Mouse (Mus musculus) erythroid progenitor cell, adult 5-6 weeks (primary cell): ENCODE data around the gene St8sia1. TPM values are rescaled to one million over a fixed set of nuclear protein-coding genes. Genes with fewer than 3 reads are reported as not detected.

Experiments used
- ATAC-seq: replicated peaks from 2 replicates; pipeline ENCODE4 v1.8.0; 2016; ENCODE audit warnings: moderate number of reproducible peaks, mild to moderate bottlenecking, moderate TSS enrichment, inconsistent platforms; ENCODE audit not compliant: poor library complexity, low FRiP score, severe bottlenecking
- total RNA-seq, 2 experiments: library from RNA; stranded (forward) in 1 of 2; stranded (reverse) in 1 of 2; fragments of 150-400 nt in 1 of 2; fragments of 186-747, 209-891 nt in 1 of 2; gene quantifications; 2 replicates each; pipeline versions ENCODE4 v1.2.3 to v1.2.4; 2015 to 2017; ENCODE audit warnings: low replicate concordance in 2 of 2

Gene St8sia1
- total RNA-seq, 2 experiments from 2014 or later, result 1.7 TPM; not detected in 1

- ATAC-seq, result no peak
These were observed 87.9 kb downstream of the St8sia1 start for GRCm38 (mm10) chr6:142876279-142876899.

GRCm38 (mm10) chr6:142873795-142874563 is 90.3 kb downstream of the St8sia1 start:
- no peak for ATAC-seq

DNA sequence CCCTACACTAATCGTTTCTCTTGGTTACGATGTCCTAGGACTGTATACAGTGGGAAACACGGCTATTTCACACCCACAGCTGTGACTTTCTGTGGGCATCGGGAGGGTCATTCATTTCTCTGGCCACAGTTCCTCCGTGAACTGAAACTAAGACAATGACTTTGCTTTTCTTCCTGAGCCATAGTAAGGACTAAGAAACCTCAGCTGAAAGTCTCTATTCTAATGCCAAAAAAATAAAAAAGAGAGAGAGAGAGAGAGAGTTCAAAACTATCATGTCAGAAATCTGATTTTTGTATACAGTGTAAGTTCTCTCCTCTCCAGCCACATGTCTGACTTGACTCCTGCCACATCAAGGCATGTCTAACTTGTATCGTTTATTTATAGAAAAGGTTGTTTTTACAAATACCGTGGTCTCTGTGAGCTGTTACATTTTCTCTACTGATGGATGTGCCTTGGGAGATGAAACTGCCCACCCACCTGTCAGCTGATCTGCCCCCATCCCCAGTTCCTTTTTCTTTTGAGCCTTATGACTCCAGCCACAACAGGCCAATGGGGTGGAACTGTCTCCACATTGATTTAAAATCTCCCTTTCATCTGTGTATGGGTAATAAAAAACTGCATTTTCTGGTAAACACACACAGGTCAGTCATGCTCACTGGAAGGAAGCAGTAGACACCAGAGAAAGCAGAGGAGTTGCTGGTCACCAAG is 94.4 kb downstream of the St8sia1 start:
- ATAC-seq, result no peak

- ATAC-seq, result no peak
These were observed 96.7 kb downstream of the St8sia1 start for GRCm38 (mm10) chr6:142867471-142868055.

- no peak for ATAC-seq
These were observed 97.2 kb downstream of the St8sia1 start for GRCm38 (mm10) chr6:142867023-142867422.

DNA sequence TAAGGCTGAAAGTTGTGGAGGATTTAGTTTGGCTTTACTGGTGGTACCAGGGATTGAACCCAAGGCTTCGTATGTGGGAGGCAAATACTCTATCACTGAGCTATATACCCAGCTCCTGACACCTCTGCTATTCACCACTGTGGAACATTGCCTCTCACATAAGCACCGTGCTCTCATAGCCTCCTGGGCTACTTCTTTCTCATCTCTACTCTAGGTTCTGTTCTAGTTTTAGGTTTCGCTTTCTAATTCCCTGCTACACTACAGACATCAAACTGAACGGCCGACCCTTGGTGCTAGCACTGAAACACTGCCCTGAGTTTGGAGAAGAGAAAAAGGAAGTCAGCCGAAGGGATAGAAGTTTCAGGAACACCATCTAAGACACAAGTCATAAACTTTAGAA is 99.1 kb downstream of the St8sia1 start:
- no peak for ATAC-seq

- ATAC-seq, result no peak
These were observed 100.4 kb downstream of the St8sia1 start for GRCm38 (mm10) chr6:142863881-142864280.

DNA sequence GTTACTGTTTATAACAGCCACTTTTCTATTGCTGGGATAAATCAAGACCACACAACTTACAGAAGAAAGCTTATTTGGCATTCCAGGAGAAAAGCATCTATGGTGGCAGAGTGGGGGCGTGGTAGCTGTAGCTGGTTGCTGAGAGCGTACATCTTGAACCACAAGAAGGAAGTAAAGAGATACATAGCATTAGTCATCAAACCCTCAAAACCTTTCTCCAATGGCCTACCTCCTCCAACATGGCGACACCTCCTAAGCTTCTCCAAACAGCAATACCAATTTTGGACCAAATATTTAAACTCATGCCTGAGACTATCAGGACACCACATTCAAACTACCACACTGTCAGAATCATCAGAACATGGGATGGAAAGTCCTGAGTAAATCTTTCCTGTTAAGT is 102.0 kb downstream of the St8sia1 start:
- ATAC-seq, result no peak

GRCm38 (mm10) chr6:142860396-142860795 is 103.9 kb downstream of the St8sia1 start:
- ATAC-seq, result no peak

GRCm38 (mm10) chr6:142859946-142860345 is 104.3 kb downstream of the St8sia1 start:
- ATAC-seq, result no peak

GRCm38 (mm10) chr6:142858937-142859336 is 105.3 kb downstream of the St8sia1 start:
- no peak for ATAC-seq

- no peak for ATAC-seq
These were observed 107.9 kb downstream of the St8sia1 start for GRCm38 (mm10) chr6:142856258-142856874.

- ATAC-seq, result no peak
These were observed 108.5 kb downstream of the St8sia1 start for GRCm38 (mm10) chr6:142855761-142856160.

- ATAC-seq, result no peak
These were observed 111.6 kb downstream of the St8sia1 start for GRCm38 (mm10) chr6:142852419-142853377.

GRCm38 (mm10) chr6:142850436-142850835 is 113.8 kb downstream of the St8sia1 start:
- ATAC-seq, result no peak

GRCm38 (mm10) chr6:142849326-142849725 is 114.9 kb downstream of the St8sia1 start:
- ATAC-seq, result no peak

DNA sequence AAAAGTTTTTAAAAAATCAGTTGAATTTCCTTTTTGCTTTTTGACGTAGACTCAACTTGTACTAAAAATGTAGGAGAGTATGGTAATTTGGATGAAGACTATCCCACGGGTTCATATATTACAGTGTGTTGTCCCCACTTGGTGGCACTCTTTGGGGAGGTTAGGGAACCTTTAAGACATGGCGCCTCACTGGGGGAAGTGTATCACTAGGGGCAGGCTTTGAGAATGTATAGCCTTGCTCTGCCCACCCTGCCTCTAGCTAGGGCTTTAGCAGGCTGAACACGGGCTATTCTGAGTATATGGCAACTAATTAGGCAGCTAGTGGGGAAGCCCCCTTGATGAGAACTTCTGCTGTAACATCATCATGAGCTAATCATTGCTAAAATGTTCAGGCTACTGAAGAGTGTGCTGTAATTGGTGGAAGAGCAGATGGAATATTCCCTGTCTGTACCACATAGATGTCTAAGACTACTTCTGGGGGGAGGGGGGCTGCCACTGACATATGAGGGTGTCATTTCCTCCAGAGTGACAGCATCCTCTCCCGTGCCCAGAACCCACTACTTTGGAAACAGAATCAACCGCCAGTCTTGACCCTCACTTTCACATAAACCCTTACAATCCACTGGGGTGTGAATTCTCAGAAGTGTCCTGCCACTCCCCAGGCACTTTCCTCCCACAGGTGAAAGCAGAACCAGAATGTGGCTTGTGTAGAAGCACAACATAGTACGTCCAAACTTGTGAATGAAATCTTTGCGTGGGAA is 116.2 kb downstream of the St8sia1 start:
- ATAC-seq, result no peak

DNA sequence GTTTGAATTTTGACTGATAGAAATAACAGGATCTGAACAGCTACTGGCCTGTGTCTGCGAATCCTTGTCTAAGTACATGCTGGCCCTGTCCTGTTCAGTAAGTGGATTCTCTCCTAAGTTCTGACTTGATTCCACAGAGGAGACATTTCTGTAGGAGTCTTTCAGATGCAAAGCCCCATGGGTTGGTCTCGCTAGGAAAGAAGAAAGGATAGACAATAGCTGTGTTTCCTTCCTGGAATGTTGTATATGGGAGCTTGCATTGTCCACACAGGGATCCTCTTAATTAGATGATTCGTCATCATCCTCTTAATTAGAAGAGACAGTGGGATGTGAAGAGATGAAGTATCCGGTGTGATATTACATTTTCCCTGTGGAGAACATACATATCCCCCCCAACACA is 117.4 kb downstream of the St8sia1 start:
- no peak for ATAC-seq
